Mouse (Mus musculus): Measurements from ENCODE around the gene Atxn1. TPM values are rescaled to one million over a fixed set of nuclear protein-coding genes. Genes with fewer than 3 reads are reported as not detected.

The Atxn1 gene
- polyA plus RNA-seq, 1 experiment: 3.2 TPM

DNA sequence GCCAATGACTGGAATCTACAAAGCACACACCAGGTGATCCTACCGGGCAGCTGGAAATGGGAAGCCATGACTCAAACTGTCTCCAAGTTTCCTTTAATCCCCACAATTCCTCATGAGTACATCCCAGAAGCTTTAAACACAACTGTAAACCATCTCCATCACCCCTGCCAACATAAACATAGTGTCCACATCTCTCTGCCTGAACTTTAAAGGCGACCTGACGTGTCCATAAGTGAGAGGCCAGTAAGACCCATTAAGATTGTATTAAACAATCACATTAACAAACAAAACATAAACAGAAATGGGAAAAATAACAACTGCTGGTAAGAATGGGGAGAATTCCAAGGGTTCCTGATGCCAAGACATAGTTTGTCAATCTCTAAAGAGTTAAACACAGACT, 385.1 kb downstream of the Atxn1 start:
- peaks cover 7% of the 10 kb centered on the region for H3K9me3 ChIP-seq
- H3K36me3 ChIP-seq (replicated peaks; ENCODE audit: low read length): peaks cover 33% of the 10 kb centered on the region
- peaks cover 8% of the 10 kb centered on the region for H3K4me1 ChIP-seq
- no peak overlapping the region for H3K4me3 ChIP-seq (replicated peaks)
- TF ChIP-seq GATA1 (IDR thresholded peaks at IDR 0.05; ENCODE audit: borderline replicate concordance, low read length): no peak
- no peak for TF ChIP-seq FLI1 (IDR thresholded peaks at IDR 0.05; ENCODE audit: low read length)
- H3K27me3 ChIP-seq (replicated peaks): no peaks in the 10 kb centered on the region

DNA sequence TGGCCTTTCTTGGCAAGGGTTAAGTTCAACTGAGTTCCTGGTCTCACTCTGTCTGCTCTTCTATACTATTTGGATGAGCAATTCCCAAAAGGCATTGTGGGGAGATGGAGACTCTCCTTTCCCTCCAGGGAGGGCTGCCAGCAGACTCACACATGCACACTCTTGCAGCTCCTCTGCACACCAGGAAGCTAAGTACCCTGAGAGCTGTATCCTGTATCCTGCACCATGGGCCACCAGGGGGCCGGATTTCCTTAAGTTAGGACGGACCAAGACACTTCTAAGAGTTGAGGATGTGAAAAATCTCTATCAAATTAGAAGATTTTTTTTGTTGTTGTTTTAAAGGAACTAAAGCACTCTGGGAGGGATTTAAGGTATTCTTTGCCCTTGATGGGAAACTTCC, 387.0 kb downstream of the Atxn1 start:
- no peaks in the 10 kb centered on the region; the same call in 1 of the 2 replicates for H3K9me3 ChIP-seq
- H3K4me1 ChIP-seq: peaks cover 8% of the 10 kb centered on the region
- no peaks in the 10 kb centered on the region for H3K27me3 ChIP-seq (replicated peaks)
- peaks cover 23% of the 10 kb centered on the region for H3K36me3 ChIP-seq (replicated peaks; ENCODE audit: low read length)
- no peak overlapping the region for H3K4me3 ChIP-seq (replicated peaks)
- TF ChIP-seq GATA1 (IDR thresholded peaks at IDR 0.05; ENCODE audit: borderline replicate concordance, low read length) (no peak), FLI1 (IDR thresholded peaks at IDR 0.05; ENCODE audit: low read length) (no peak)

DNA sequence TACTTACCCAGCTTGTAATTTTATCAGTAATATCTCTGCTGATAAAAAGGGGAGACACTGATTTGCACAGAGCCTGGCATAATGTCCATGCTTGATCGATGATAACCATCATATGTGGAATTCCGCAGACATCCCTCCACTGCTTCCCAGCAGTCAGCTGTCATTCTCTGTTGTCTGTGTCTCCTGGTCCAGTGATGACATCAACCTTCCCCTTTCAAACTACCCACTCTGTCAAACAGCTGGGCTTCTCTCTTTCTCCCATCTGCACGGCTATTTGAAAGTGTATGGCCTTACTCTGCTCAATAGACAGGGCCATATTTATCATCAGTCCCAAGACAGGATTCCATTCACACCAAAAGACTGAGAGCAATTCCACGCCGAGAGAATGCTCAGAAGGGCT, 387.4 kb downstream of the Atxn1 start:
- H3K27me3 ChIP-seq (replicated peaks): no peaks in the 10 kb centered on the region
- no peak overlapping the region for H3K4me3 ChIP-seq (replicated peaks)
- H3K4me1 ChIP-seq: peaks cover 8% of the 10 kb centered on the region
- TF ChIP-seq FLI1 (IDR thresholded peaks at IDR 0.05; ENCODE audit: low read length) (no peak), GATA1 (IDR thresholded peaks at IDR 0.05; ENCODE audit: borderline replicate concordance, low read length) (no peak)
- peaks cover 19% of the 10 kb centered on the region for H3K36me3 ChIP-seq (replicated peaks; ENCODE audit: low read length)
- no peaks in the 10 kb centered on the region for H3K9me3 ChIP-seq

DNA sequence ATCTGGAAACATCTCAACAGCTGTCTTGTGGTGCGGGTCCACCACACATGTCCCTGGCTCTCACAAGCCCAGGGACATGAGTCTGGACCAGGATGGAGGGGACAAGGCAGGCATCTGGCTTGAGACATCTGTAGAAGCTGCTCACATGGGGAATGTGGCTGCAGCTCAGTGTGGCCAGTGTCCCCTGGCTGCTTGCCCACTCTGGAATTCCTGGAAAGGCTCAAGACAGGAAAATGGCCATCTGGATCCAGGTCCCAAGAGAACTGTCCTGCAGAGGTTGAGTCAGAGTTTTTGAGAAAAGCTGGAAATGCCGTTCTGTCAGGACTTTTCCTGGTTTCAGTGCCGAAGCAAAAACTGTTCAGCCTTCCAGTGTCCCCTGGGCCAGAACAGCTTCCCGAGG, 388.6 kb downstream of the Atxn1 start:
- peaks cover 9% of the 10 kb centered on the region for H3K36me3 ChIP-seq (replicated peaks; ENCODE audit: low read length)
- H3K9me3 ChIP-seq: no peaks in the 10 kb centered on the region
- peaks cover 17% of the 10 kb centered on the region for H3K4me1 ChIP-seq
- H3K4me3 ChIP-seq (replicated peaks): no peak overlapping the region
- H3K27me3 ChIP-seq (replicated peaks): no peaks in the 10 kb centered on the region
- TF ChIP-seq FLI1 (IDR thresholded peaks at IDR 0.05; ENCODE audit: low read length): no peak
- TF ChIP-seq GATA1 (IDR thresholded peaks at IDR 0.05; ENCODE audit: borderline replicate concordance, low read length): no peak

DNA sequence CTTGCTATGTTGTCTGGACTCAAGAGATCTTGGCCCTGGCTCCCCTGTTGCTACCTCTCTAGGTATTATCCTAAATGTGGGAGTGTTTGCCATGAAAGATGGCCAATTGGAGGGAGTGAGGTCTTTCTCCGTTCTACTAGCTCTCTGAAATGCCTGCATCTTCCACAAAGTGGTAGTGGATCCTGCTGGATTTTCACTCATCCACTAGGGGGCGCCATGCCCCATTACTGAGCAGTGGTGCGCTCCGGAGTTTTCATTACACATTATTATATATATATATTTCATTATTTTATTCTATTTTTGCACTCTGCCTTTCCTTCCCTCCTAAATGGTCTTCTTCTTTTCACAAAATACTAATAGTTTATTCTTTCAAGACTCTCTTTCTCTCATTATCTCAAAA, 392.0 kb downstream of the Atxn1 start:
- H3K4me3 ChIP-seq (replicated peaks): no peak overlapping the region
- peaks cover 11% of the 10 kb centered on the region for H3K4me1 ChIP-seq
- no peaks in the 10 kb centered on the region for H3K27me3 ChIP-seq (replicated peaks)
- TF ChIP-seq FLI1 (IDR thresholded peaks at IDR 0.05; ENCODE audit: low read length) (no peak), GATA1 (IDR thresholded peaks at IDR 0.05; ENCODE audit: borderline replicate concordance, low read length) (no peak)
- peaks cover 16% of the 10 kb centered on the region for H3K36me3 ChIP-seq (replicated peaks; ENCODE audit: low read length)
- no peaks in the 10 kb centered on the region for H3K9me3 ChIP-seq

DNA sequence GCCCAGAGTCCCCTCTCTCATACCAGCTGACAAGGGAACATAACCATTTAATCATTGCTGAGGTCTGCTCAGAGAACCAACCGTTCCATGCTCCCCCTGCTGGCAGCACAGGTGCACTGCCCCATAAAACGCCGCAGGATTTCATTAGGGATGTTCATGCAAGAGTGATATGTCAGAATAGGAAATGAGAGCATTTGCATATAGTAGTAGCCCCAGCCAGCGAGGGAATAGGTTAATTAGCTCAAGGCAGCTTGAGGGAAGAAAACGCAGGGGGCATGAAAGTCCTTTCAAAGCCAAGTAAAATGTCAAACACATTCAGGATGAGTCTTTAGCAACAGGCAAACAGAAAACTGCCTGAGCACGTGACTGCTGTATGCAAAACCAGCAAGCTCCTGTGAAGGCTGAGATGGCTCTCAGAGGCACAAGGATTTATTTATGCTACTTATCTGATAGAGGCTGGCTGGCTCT, 393.0 kb downstream of the Atxn1 start:
- H3K36me3 ChIP-seq (replicated peaks; ENCODE audit: low read length): peaks cover 26% of the 10 kb centered on the region
- H3K4me1 ChIP-seq: peaks cover 11% of the 10 kb centered on the region
- H3K4me3 ChIP-seq (replicated peaks): no peak overlapping the region
- H3K27me3 ChIP-seq (replicated peaks): no peaks in the 10 kb centered on the region
- TF ChIP-seq FLI1 (IDR thresholded peaks at IDR 0.05; ENCODE audit: low read length) (no peak), GATA1 (IDR thresholded peaks at IDR 0.05; ENCODE audit: borderline replicate concordance, low read length) (no peak)
- no peaks in the 10 kb centered on the region for H3K9me3 ChIP-seq

DNA sequence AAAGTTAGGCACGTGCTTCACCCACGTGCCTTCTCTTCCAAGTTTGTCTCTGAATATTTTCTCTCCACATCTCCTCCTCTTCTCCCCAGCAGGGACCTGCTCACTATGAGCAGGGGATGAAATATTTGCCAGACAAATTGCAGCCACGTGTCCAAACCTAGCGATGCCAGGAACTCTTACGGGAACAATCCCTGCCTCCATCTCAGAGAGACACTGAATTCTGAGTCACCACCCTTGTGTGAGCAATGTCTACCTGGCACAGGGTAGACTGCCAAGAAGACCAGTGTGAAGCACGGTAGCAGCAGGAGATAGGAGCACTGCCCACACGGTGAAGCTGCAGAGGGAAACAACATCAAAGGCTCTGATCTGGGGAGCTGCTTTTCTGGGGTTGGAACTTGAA, 394.9 kb downstream of the Atxn1 start:
- peaks cover 37% of the 10 kb centered on the region for H3K36me3 ChIP-seq (replicated peaks; ENCODE audit: low read length)
- no peaks in the 10 kb centered on the region for H3K9me3 ChIP-seq
- H3K4me1 ChIP-seq: peaks cover 15% of the 10 kb centered on the region
- TF ChIP-seq FLI1 (IDR thresholded peaks at IDR 0.05; ENCODE audit: low read length) (no peak), GATA1 (IDR thresholded peaks at IDR 0.05; ENCODE audit: borderline replicate concordance, low read length) (no peak)
- no peak overlapping the region for H3K4me3 ChIP-seq (replicated peaks)
- no peaks in the 10 kb centered on the region for H3K27me3 ChIP-seq (replicated peaks)

DNA sequence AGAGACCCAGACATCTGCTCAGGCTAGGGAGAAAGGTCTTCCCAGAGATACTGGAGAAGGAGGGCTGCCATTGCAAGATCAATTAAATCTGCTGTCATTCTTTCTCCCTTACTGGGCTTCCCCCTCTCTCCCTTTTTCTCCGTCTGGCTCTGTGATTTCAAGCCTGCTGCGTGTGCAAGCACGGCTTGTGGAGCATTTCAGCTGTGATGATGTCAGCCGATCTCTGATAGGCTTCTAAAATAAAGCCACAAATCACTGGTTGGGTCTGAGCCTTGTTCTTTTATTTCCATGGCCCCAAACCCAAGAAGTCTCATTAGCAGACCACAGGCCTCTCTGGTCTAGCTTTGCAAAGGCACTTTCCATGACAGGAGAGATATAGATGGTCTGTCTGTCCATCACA, 399.9 kb downstream of the Atxn1 start:
- Histone ChIP-seq H3K27me3 (replicated peaks) (no peaks in the 10 kb centered on the region), H3K4me3 (replicated peaks) (no peak overlapping the region), H3K4me1 (peaks cover 12% of the 10 kb centered on the region; the same call in 1 of the 2 replicates), H3K9me3 (no peaks in the 10 kb centered on the region), H3K36me3 (replicated peaks; ENCODE audit: low read length) (peaks cover 54% of the 10 kb centered on the region)
- no peak for TF ChIP-seq FLI1 (IDR thresholded peaks at IDR 0.05; ENCODE audit: low read length)
- TF ChIP-seq GATA1 (IDR thresholded peaks at IDR 0.05; ENCODE audit: borderline replicate concordance, low read length): no peak

DNA sequence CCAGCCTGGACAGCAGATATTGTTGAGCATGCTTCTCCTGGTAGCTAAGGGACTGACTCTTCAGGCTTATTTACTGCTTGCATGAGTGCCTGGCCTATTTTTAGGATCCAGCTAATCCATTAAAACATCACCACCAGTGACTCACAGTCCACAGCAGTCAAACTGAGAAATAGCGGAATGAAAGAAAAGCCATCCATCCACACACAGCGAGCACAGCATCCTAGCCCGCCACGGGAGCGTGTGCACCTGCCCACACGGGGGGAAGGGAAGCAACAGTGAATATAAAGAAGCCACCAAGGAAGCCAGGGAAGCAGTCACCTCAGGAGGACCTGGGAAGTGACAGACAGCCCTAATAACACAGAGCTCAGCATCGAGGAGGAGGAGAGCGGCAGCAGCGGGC, 402.8 kb downstream of the Atxn1 start:
- Histone ChIP-seq H3K9me3 (no peaks in the 10 kb centered on the region), H3K4me3 (replicated peaks) (no peak overlapping the region), H3K36me3 (replicated peaks; ENCODE audit: low read length) (peaks cover 48% of the 10 kb centered on the region), H3K4me1 (peaks cover 12% of the 10 kb centered on the region; the same call in 1 of the 2 replicates), H3K27me3 (replicated peaks) (no peaks in the 10 kb centered on the region)
- TF ChIP-seq FLI1 (IDR thresholded peaks at IDR 0.05; ENCODE audit: low read length) (no peak), GATA1 (IDR thresholded peaks at IDR 0.05; ENCODE audit: borderline replicate concordance, low read length) (no peak)

DNA sequence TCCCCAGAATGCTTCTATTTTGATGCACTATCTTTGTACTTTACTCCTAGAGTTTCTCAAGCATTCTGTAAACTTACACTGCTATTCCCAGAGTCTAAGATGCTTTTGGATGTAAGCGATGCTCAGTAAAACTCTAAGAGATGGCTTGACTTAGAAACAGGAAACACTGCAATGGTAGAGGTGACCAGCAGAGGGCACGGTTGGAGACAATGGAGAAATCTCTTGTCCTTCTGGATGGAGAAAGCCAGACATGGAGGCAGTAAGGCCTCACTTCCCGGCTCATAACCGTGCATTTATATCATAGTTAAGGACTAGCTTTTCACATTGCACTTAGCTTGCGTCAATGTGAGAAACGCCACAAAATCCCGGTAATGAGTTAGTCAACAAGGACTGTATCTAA, 404.3 kb downstream of the Atxn1 start:
- Histone ChIP-seq H3K9me3 (no peaks in the 10 kb centered on the region), H3K27me3 (replicated peaks) (no peaks in the 10 kb centered on the region), H3K4me3 (replicated peaks) (no peak overlapping the region), H3K36me3 (replicated peaks; ENCODE audit: low read length) (peaks cover 45% of the 10 kb centered on the region), H3K4me1 (peaks cover 7% of the 10 kb centered on the region; the same call in 1 of the 2 replicates)
- TF ChIP-seq GATA1 (IDR thresholded peaks at IDR 0.05; ENCODE audit: borderline replicate concordance, low read length) (no peak), FLI1 (IDR thresholded peaks at IDR 0.05; ENCODE audit: low read length) (no peak)

DNA sequence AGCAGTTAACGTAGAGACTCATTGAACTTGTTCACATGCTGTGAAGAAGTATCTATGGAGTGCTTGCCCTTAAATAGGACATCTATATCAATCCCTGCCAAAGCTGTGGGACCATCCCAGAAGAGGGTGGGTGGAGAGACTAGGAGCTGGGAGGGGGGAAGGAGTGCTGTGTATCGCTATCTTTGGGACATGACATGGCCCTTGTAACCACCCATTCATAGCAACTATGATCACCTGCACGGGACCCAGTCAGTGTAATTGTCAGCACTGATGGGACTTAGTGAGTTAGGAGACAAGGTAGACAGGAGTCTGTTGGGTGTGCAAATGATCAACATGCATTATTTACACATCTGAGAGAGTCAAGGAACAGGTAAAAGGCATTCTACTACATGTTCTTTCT, 405.6 kb downstream of the Atxn1 start:
- no peaks in the 10 kb centered on the region for H3K27me3 ChIP-seq (replicated peaks)
- no peak overlapping the region for H3K4me3 ChIP-seq (replicated peaks)
- H3K9me3 ChIP-seq: no peaks in the 10 kb centered on the region
- TF ChIP-seq FLI1 (IDR thresholded peaks at IDR 0.05; ENCODE audit: low read length) (no peak), GATA1 (IDR thresholded peaks at IDR 0.05; ENCODE audit: borderline replicate concordance, low read length) (no peak)
- H3K36me3 ChIP-seq (replicated peaks; ENCODE audit: low read length): peaks cover 43% of the 10 kb centered on the region
- peaks cover 7% of the 10 kb centered on the region; the same call in 1 of the 2 replicates for H3K4me1 ChIP-seq
